Mouse (Mus musculus) hindbrain, embryonic 11.5 days (tissue): ENCODE data around the gene Tspan32. TPM values are rescaled to one million over a fixed set of nuclear protein-coding genes. Genes with fewer than 3 reads are reported as not detected.

Experiments used
- ATAC-seq: fragments of 200-750 bp; cut with Nextera tagmentation; 2 replicates; pipeline ENCODE4 v1.8.0; 2017; ENCODE audit warnings: mild to moderate bottlenecking, moderate TSS enrichment, moderate library complexity; ENCODE audit not compliant: low FRiP score
- DNase-seq: peaks from one replicate; pipeline ENCODE4 v3.0.0-alpha.2; 2015; ENCODE audit warnings: low spot score
- H3K27ac ChIP-seq: fragments of 300-500 bp; sonication (generic); 2 replicates; pipeline ENCODE4 v1.5.1; 2014; ENCODE audit warnings: mild to moderate bottlenecking, low read depth, low read length
- H3K27me3 ChIP-seq: fragments of 300-500 bp; sonication (generic); 2 replicates; pipeline ENCODE4 v1.6.1; 2014; ENCODE audit warnings: mild to moderate bottlenecking, low read length, moderate library complexity, mixed read lengths; ENCODE audit not compliant: control insufficient read depth, insufficient read depth
- H3K36me3 ChIP-seq: fragments of 300-500 bp; sonication (generic); 2 replicates; pipeline ENCODE4 v1.6.1; 2014; ENCODE audit warnings: mild to moderate bottlenecking, low read length, moderate library complexity, mixed read lengths; ENCODE audit not compliant: control insufficient read depth, insufficient read depth
- H3K4me1 ChIP-seq: fragments of 300-500 bp; sonication (generic); replicated peaks from 2 replicates; pipeline ENCODE4 v1.6.1; 2014; ENCODE audit warnings: low read length, mixed read lengths; ENCODE audit not compliant: control insufficient read depth, insufficient read depth
- H3K4me2 ChIP-seq: fragments of 300-500 bp; sonication (generic); replicated peaks from 2 replicates; pipeline ENCODE4 v1.6.1; 2014; ENCODE audit warnings: mild to moderate bottlenecking, low read depth, low read length
- H3K4me3 ChIP-seq: fragments of 300-500 bp; sonication (generic); 2 replicates; pipeline ENCODE4 v1.5.1; 2014; ENCODE audit warnings: low read depth, low read length
- H3K9ac ChIP-seq: fragments of 300-500 bp; sonication (generic); 2 replicates; pipeline ENCODE4 v1.6.1; 2014; ENCODE audit warnings: low read depth, low read length
- H3K9me3 ChIP-seq: fragments of 300-500 bp; sonication (generic); 2 replicates; pipeline ENCODE4 v1.6.1; 2016; ENCODE audit warnings: low read length; ENCODE audit not compliant: control insufficient read depth
- WGBS: fragments of 180-500 bp; shearing (Covaris S2); extraction: QIAGEN DNeasy Blood & Tissue Kit; methylation state at CpG from one replicate; pipeline ENCODE4 v1.1.7; 2014; 5-methylcytosine and 5-hydroxymethylcytosine counted together
- polyA plus RNA-seq: library from polyadenylated mRNA; unstranded; fragments of >200 nt; fragmentation: Nextera tagmentation; extraction: Ambion mirVana; gene quantifications from 2 replicates; pipeline ENCODE4 v1.2.1, GENCODE M21; 2014

Tspan32 gene
- polyA plus RNA-seq = 5.8 and 8.3 TPM in 2 replicates

GRCm38 (mm10) chr7:143004727-143005343, at the start of gene Tspan32:
TSS of gene Tspan32 (plus strand) at chr7:143005046.
- no peak for ATAC-seq
- no peak within 1 kb of the TSS for H3K4me3 ChIP-seq
- no peaks in the 10 kb centered on the region; the same call in 1 of the 2 replicates for H3K4me1 ChIP-seq
- H3K9me3 ChIP-seq = no peaks in the 10 kb centered on the region
- H3K27me3 ChIP-seq = no peaks in the 10 kb centered on the region
- no peak within 1 kb of the TSS for H3K4me2 ChIP-seq
- H3K36me3 ChIP-seq = no peaks in the 10 kb centered on the region
- 73% methylated on average over 4 of the region's 4 CpGs for WGBS
- H3K27ac ChIP-seq = no peak within 1 kb of the TSS
- no peak within 1 kb of the TSS for H3K9ac ChIP-seq
- no peak for DNase-seq

DNA sequence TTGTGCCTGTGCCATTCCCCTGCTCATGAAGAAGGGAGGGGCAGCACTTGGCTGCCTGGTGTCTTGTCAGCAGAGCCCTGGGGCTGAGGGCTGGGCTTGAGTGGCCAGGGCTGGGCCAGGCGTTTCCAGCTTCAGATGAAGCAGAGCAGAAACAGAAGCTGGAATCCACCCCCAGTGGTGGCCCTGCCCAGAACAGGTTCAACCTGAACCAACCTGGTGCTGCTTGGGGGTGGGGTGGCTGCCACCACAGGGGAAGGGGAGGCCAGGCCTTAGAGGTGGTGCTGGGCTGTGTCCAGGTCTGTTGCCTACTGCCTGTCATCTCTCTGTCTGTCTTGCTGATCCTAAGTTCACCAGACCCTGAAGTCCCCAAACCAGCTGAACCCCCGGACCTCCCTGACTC, 48.8 kb upstream of the Tspan32 start:
- Histone ChIP-seq H3K4me1 (no peaks in the 10 kb centered on the region; the same call in 1 of the 2 replicates), H3K27ac (no peak overlapping the region)

GRCm38 (mm10) chr7:142958817-142959216, 46.0 kb upstream of the Tspan32 start:
- H3K4me3 ChIP-seq = no peak overlapping the region
- H3K36me3 ChIP-seq = no peaks in the 10 kb centered on the region
- H3K4me2 ChIP-seq = no peak overlapping the region
- DNase-seq (no peak), ATAC-seq (no peak)
- H3K27me3 ChIP-seq = no peaks in the 10 kb centered on the region
- no peak overlapping the region for H3K9ac ChIP-seq
- H3K4me1 ChIP-seq = no peaks in the 10 kb centered on the region; the same call in 1 of the 2 replicates
- H3K27ac ChIP-seq = no peak overlapping the region
- WGBS = 97% methylated on average over 1 of the region's 1 CpGs
- no peaks in the 10 kb centered on the region for H3K9me3 ChIP-seq

More for the DNA sequence above, 48.8 kb upstream of the Tspan32 start:
- Histone ChIP-seq H3K27me3 (no peaks in the 10 kb centered on the region), H3K4me2 (no peak overlapping the region), H3K9me3 (no peaks in the 10 kb centered on the region), H3K4me3 (no peak overlapping the region), H3K36me3 (no peaks in the 10 kb centered on the region), H3K9ac (no peak overlapping the region)
- ATAC-seq (no peak), DNase-seq (no peak)
- WGBS = 85% methylated on average over 2 of the region's 2 CpGs

- DNase-seq (no peak), ATAC-seq (no peak)
- Histone ChIP-seq H3K4me3 (no peak overlapping the region), H3K27ac (no peak overlapping the region), H3K4me1 (no peaks in the 10 kb centered on the region; the same call in 1 of the 2 replicates), H3K27me3 (no peaks in the 10 kb centered on the region; the same call in 1 of the 2 replicates), H3K4me2 (no peak overlapping the region), H3K9ac (no peak overlapping the region), H3K9me3 (no peaks in the 10 kb centered on the region), H3K36me3 (no peaks in the 10 kb centered on the region)
- 66% methylated on average over 4 of the region's 4 CpGs for WGBS
These were observed 45.1 kb upstream of the Tspan32 start for GRCm38 (mm10) chr7:142959752-142960151.

DNA sequence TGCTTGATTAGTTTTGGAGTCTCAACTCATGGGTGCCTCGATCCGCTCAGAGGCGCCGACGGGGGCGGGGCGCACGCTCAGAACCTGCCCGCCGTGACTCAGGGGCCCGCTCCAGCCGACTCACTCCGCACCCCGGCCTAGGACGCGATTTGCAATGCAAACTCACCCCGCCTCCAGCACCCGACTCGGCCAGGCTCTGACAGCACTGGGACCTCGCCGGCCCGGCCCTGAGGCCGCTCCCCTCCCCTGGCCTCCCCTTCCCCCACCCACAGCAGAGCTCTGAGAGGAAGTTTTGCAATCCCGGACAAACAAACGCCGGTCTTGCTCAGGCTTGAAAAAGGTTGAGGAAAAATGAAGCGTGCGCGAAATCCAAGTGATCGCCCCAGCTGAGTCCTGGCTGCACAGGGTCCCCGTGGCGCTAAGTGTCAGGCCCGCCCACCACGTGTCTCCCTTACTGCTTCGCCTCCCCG, 37.4 kb upstream of the Tspan32 start:
- under 1% methylated on average over 36 of the region's 36 CpGs for whole genome bisulfite sequencing

DNA sequence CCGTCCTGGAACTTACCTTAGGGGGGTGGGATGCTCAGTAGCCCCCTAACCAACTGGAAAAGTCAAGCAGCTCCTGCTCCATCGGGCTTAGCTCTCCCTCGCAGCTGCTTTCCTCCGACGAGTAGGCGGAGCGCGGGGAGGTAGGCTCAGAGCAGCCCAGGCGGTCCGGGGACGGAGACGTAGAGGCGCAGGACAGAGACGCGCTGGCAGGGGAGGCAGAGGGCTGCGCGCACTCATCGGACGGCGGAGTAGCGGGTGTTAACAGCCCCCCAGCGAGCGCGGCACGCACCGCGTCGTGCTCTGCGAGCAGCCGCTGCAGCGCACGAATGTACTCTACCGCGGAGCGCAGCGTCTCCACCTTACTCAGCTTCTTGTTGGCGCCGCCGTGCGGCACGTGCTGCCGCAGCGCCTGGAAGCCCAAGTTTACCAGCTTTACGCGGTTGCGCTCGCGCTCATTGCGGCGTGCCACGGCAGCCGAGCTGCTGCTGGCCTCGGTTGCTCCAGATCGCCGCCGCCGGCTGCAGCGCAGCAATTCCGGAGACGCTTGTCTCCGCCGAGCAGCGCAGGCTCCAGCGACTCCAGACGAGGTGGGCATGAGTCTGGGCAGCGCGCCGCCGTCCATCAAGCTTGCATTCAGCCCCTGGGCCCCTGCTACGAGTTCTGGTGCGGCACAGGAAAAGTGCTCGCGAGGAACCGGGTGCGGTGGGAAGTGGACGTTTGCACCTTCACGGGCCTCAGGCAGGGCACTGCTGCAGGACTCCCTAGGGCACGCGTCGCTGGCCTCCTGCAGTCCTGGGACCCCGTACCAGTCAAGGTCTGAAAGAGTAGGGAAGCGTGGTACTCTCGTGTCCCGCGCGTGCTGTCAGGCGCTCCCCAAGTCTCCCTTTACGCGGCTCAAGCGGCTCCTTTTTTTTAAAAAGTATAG, 36.7 kb upstream of the Tspan32 start:
- Histone ChIP-seq H3K4me2 (peak overlapping the region; percentile 52), H3K27ac (no peak overlapping the region), H3K4me1 (peaks cover 10% of the 10 kb centered on the region; the same call in 1 of the 2 replicates), H3K4me3 (peak overlapping the region; percentile 29), H3K9me3 (no peaks in the 10 kb centered on the region), H3K9ac (no peak overlapping the region), H3K27me3 (peaks cover 64% of the 10 kb centered on the region), H3K36me3 (no peaks in the 10 kb centered on the region)
- DNase-seq (peak; percentile 81), ATAC-seq (peak; percentile 64; the same call in 1 of the 2 replicates)
- WGBS = under 1% methylated on average over 87 of the region's 90 CpGs

More for the DNA sequence above, 37.4 kb upstream of the Tspan32 start:
- Histone ChIP-seq H3K36me3 (no peaks in the 10 kb centered on the region), H3K4me2 (peak overlapping the region; percentile 52), H3K27ac (no peak overlapping the region), H3K9me3 (no peaks in the 10 kb centered on the region), H3K4me3 (peak overlapping the region; percentile 29), H3K4me1 (peaks cover 10% of the 10 kb centered on the region; the same call in 1 of the 2 replicates), H3K27me3 (peaks cover 64% of the 10 kb centered on the region), H3K9ac (no peak overlapping the region)
- DNase-seq (peak; percentile 42), ATAC-seq (peak; percentile 47; the same call in 1 of the 2 replicates)

GRCm38 (mm10) chr7:142968809-142969511, 35.9 kb upstream of the Tspan32 start, which contains the start of gene Ascl2:
TSS of gene Ascl2 (minus strand) at chr7:142969264.
- Histone ChIP-seq H3K4me2 (peak within 1 kb of the TSS; percentile 52), H3K36me3 (no peaks in the 10 kb centered on the region), H3K4me3 (peak within 1 kb of the TSS; percentile 29), H3K4me1 (peaks cover 10% of the 10 kb centered on the region; the same call in 1 of the 2 replicates), H3K9ac (no peak within 1 kb of the TSS), H3K27me3 (peaks cover 64% of the 10 kb centered on the region), H3K27ac (no peak within 1 kb of the TSS), H3K9me3 (no peaks in the 10 kb centered on the region)
- ATAC-seq (peak; percentile 62), DNase-seq (peak; percentile 57)
- 1% methylated on average over 51 of the region's 51 CpGs for WGBS

DNA sequence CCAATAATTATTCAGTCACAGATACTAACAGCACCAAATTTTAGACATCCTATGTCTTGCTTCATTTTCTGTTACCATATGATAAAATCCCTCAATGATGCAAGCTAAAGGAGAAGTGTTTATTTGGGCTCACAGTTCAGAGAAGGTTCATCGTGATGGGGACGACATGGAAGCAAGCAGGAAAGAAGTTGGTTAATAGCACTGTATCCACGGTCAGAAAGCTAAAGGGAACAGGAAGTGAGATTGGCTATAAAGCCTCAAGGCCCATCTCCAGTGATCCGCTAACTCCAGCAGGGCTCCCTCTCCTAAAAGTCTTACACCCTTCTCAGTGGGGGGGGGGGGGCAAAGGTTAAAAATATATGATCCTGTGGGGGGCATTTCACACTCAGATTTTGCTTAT, 22.9 kb upstream of the Tspan32 start:
- no peaks in the 10 kb centered on the region for H3K27me3 ChIP-seq
- WGBS = 79% methylated on average over 4 of the region's 4 CpGs
- no peak overlapping the region for H3K27ac ChIP-seq
- H3K4me2 ChIP-seq = no peak overlapping the region
- H3K4me1 ChIP-seq = no peaks in the 10 kb centered on the region
- no peak overlapping the region for H3K4me3 ChIP-seq
- H3K9ac ChIP-seq = no peak overlapping the region
- H3K36me3 ChIP-seq = no peaks in the 10 kb centered on the region
- ATAC-seq (no peak), DNase-seq (no peak)
- H3K9me3 ChIP-seq = no peaks in the 10 kb centered on the region
